Mouse (Mus musculus): Measurements from ENCODE around the gene Itgax. TPM values are rescaled to one million over a fixed set of nuclear protein-coding genes. Genes with fewer than 3 reads are reported as not detected.
"Not testable (repeated sequence)": the region's sequence is repeated elsewhere in the genome, so short reads cannot be mapped to it uniquely, and the experiment has no call there.

The Itgax gene
- polyA plus RNA-seq, 1 experiment from 2014 or later, result not detected

GRCm38 (mm10) chr7:128116396-128116795, 13.0 kb upstream of the Itgax start:
- WGBS, result 95% methylated on average over 5 of the region's 5 CpGs
- no peak for ATAC-seq (ENCODE audit: low FRiP score, low read depth)

DNA sequence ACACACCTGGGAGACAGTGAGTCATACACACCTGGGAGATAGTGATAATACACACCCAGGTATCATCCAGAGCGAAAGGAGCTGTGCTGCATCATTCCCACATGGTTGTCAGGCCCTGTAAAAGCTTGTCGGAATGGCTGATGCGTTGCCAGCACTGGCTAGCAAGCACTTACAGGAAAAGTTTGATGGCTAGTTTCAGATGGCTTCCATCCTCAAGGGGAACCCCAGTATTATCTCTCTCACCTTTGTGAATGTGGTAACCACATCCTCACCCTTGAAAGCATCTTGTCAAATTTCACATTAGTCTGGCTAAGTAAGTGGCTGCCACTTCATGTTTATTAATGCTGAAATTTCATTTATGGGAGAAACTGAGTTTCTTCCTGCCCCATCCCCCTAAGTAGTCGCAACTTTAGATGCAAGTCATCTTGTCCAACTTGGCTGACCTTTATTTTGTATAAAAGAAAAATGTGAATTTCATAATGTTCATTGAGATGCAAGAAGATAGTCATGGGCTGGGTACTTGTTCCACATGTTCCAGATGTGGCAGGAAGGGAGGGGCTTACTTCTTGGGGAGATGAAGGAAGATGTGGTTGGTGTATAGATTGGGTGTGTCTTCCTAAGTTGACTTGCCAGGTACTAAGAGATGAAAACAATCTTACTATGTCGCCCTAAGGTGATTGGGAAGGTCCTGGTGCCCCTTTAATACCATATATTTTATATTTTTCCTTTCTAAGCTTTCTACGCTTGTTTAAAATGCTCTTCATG, 9.4 kb upstream of the Itgax start:
- Histone ChIP-seq H3K27me3 (no peaks in the 10 kb centered on the region), H3K27ac (replicated peaks) (no peak overlapping the region), H3K4me3 (no peak overlapping the region), H3K36me3 (no peaks in the 10 kb centered on the region), H3K4me1 (replicated peaks) (no peaks in the 10 kb centered on the region), H3K9ac (no peak overlapping the region), H3K4me2 (no peak overlapping the region), H3K9me3 (no peaks in the 10 kb centered on the region)
- WGBS, result 87% methylated on average over 6 of the region's 6 CpGs
- no peak for ATAC-seq (ENCODE audit: low FRiP score, low read depth)

More at GRCm38 (mm10) chr7:128116396-128116795, 13.0 kb upstream of the Itgax start:
- Histone ChIP-seq H3K36me3 (no peaks in the 10 kb centered on the region), H3K4me3 (no peak overlapping the region), H3K9me3 (no peaks in the 10 kb centered on the region), H3K27ac (replicated peaks) (no peak overlapping the region), H3K4me1 (replicated peaks) (no peaks in the 10 kb centered on the region), H3K4me2 (no peak overlapping the region), H3K27me3 (no peaks in the 10 kb centered on the region), H3K9ac (no peak overlapping the region)

DNA sequence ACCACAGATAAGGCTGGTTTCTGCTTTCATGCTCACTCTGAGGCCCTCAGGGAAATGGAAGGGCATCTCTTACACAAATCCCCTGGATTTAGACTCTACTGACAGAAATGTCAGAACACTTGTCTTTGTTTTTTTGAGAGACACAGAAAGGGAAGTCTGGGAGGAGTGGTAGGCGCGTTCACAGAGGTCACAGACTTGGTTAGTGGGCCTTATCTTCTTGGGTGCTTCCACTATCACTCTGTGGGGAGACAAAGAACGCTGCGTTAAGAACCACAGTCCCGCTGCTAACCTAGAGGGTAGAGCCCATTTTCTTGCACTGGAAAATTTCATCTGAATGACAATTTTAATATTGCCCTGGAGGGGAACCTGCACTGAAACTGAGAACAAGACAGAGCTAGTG, 2.8 kb downstream of the Itgax start:
- no peaks in the 10 kb centered on the region for H3K27me3 ChIP-seq
- H3K4me3 ChIP-seq, result no peak overlapping the region
- H3K4me1 ChIP-seq (replicated peaks), result no peaks in the 10 kb centered on the region
- WGBS, result 89% methylated on average over 5 of the region's 5 CpGs
- no peaks in the 10 kb centered on the region for H3K36me3 ChIP-seq
- H3K4me2 ChIP-seq, result no peak overlapping the region
- no peak overlapping the region for H3K27ac ChIP-seq (replicated peaks)
- no peaks in the 10 kb centered on the region for H3K9me3 ChIP-seq
- ATAC-seq (ENCODE audit: low FRiP score, low read depth), result no peak
- no peak overlapping the region for H3K9ac ChIP-seq

- no peak overlapping the region for H3K4me3 ChIP-seq
- no peak for ATAC-seq (ENCODE audit: low FRiP score, low read depth)
- H3K9ac ChIP-seq, result no peak overlapping the region
- no peak overlapping the region for H3K27ac ChIP-seq (replicated peaks)
- H3K4me1 ChIP-seq (replicated peaks), result no peaks in the 10 kb centered on the region
- no peaks in the 10 kb centered on the region for H3K36me3 ChIP-seq
- H3K9me3 ChIP-seq, result no peaks in the 10 kb centered on the region
- 90% methylated on average over 2 of the region's 2 CpGs for WGBS
- H3K4me2 ChIP-seq, result no peak overlapping the region
- H3K27me3 ChIP-seq, result no peaks in the 10 kb centered on the region
Measured at GRCm38 (mm10) chr7:128133596-128133995, 4.2 kb downstream of the Itgax start.

GRCm38 (mm10) chr7:128136927-128137326, 7.6 kb downstream of the Itgax start:
- H3K27ac ChIP-seq (replicated peaks), result no peak overlapping the region
- WGBS, result 43% methylated on average over 4 of the region's 4 CpGs
- no peaks in the 10 kb centered on the region for H3K27me3 ChIP-seq
- H3K9ac ChIP-seq, result no peak overlapping the region
- no peak overlapping the region for H3K4me2 ChIP-seq
- H3K9me3 ChIP-seq, result no peaks in the 10 kb centered on the region
- no peak for ATAC-seq (ENCODE audit: low FRiP score, low read depth)
- H3K4me3 ChIP-seq, result no peak overlapping the region
- no peaks in the 10 kb centered on the region for H3K4me1 ChIP-seq (replicated peaks)
- no peaks in the 10 kb centered on the region for H3K36me3 ChIP-seq

- H3K27me3 ChIP-seq, result no peaks in the 10 kb centered on the region
- H3K4me3 ChIP-seq, result no peak overlapping the region
- H3K9ac ChIP-seq, result no peak overlapping the region
- H3K9me3 ChIP-seq, result no peaks in the 10 kb centered on the region
- no peak overlapping the region for H3K4me2 ChIP-seq
- H3K4me1 ChIP-seq (replicated peaks), result no peaks in the 10 kb centered on the region
- H3K36me3 ChIP-seq, result no peaks in the 10 kb centered on the region
- ATAC-seq (ENCODE audit: low FRiP score, low read depth), result no peak
- WGBS, result 93% methylated on average over 6 of the region's 6 CpGs
- H3K27ac ChIP-seq (replicated peaks), result no peak overlapping the region
Measured at GRCm38 (mm10) chr7:128139611-128140010, 10.3 kb downstream of the Itgax start.

DNA sequence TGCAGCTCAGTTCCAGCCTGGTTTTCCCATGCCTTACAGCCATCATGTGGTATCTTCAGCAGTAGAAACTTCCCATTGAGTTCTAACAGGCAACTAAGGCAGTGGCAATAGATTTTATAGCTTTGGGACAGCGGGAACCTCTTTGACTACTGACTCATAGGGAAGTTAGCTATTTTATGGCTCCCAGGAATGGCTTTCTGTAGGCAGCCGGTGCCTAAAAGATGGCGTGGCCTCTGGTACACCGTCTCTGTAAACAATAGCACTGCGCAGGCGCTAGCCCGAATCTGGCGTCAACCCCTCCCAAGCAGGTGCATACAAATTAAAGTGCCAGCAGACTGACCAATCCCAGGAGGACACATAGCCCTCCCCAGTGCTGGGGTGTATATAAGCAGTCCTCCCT, 21.6 kb downstream of the Itgax start:
- Histone ChIP-seq H3K36me3 (no peaks in the 10 kb centered on the region), H3K9me3 (no peaks in the 10 kb centered on the region), H3K4me2 (no peak overlapping the region), H3K4me3 (no peak overlapping the region), H3K27me3 (no peaks in the 10 kb centered on the region), H3K4me1 (replicated peaks) (no peaks in the 10 kb centered on the region), H3K9ac (no peak overlapping the region), H3K27ac (replicated peaks) (no peak overlapping the region)
- no peak for ATAC-seq (ENCODE audit: low FRiP score, low read depth)
- 88% methylated on average over 8 of the region's 8 CpGs for WGBS

- no peak within 1 kb of the TSS for H3K9ac ChIP-seq
- no peak within 1 kb of the TSS for H3K4me2 ChIP-seq
- H3K4me1 ChIP-seq (replicated peaks), result no peaks in the 10 kb centered on the region
- WGBS, result 93% methylated on average over 21 of the region's 21 CpGs
- H3K27me3 ChIP-seq, result no peaks in the 10 kb centered on the region
- no peaks in the 10 kb centered on the region for H3K36me3 ChIP-seq
- no peak within 1 kb of the TSS for H3K27ac ChIP-seq (replicated peaks)
- H3K9me3 ChIP-seq, result no peaks in the 10 kb centered on the region
- no peak for ATAC-seq (ENCODE audit: low FRiP score, low read depth)
- H3K4me3 ChIP-seq, result no peak within 1 kb of the TSS
Measured at GRCm38 (mm10) chr7:128154076-128154475, 24.7 kb downstream of the Itgax start, which contains the start of gene Itgad. TSS of gene Itgad (plus strand) at chr7:128154376.

DNA sequence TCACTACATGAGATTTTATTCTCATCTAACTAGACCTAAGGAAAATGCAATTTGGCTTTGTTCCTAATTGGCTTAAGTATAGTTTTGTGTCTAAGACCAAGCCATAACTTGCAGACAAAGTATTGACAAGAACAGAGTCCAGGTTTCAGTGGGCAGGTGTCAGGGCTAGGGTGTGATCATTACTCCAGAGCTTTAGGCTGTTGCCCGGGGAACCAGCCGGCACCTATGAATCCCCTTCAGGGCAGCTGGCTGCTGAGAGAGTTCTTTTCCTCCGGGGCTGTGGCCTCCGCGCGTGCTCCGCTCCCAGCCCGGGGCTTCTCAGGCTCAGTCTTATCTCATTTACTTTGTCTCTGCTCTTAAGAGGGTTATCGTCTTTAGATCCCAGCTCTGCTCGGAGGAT, 25.6 kb downstream of the Itgax start:
- Histone ChIP-seq H3K27ac (replicated peaks) (no peak overlapping the region), H3K36me3 (no peaks in the 10 kb centered on the region), H3K4me2 (no peak overlapping the region), H3K9me3 (no peaks in the 10 kb centered on the region), H3K27me3 (no peaks in the 10 kb centered on the region), H3K4me1 (replicated peaks) (no peaks in the 10 kb centered on the region), H3K4me3 (no peak overlapping the region), H3K9ac (no peak overlapping the region)
- 72% methylated on average over 10 of the region's 10 CpGs for WGBS
- no peak for ATAC-seq (ENCODE audit: low FRiP score, low read depth)

DNA sequence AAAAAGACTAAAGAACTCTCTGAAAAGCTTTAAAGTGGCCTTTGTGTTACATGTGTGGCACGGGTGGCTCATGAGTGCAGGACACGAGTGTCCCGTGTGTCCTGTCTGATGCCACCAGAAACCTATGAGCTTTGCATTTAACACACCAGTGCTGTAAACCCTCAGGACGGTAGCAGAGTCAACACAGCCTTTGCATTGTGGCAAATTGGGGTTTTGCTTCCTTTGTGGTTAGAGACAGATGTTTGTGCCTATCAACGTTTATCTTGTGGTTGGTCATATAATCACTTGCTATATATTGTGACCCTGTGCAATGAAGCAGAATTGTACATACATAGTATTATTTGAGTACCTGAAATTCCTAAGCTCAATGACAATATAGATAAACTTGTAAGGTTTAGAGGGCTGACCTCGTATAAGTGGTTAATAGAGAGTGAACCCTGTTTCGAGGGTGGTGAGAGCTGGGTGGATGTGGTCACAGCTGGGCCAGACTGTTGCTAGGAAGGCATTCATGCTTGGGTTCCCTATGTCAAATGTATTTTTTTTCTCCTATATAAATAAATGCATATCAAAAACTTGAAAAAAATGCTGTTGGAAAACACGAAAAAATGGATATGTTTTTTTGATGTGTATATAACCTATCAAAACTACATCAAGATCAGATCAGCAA, 29.5 kb downstream of the Itgax start:
- not testable (repeated sequence) for ATAC-seq (ENCODE audit: low FRiP score, low read depth); H3K4me1 ChIP-seq (replicated peaks); H3K27ac ChIP-seq (replicated peaks); H3K4me2 ChIP-seq; H3K4me3 ChIP-seq; H3K9me3 ChIP-seq; H3K27me3 ChIP-seq; H3K36me3 ChIP-seq; H3K9ac ChIP-seq
- WGBS, result 86% methylated on average over 8 of the region's 8 CpGs

GRCm38 (mm10) chr7:128164001-128164400, 34.7 kb downstream of the Itgax start:
- Histone ChIP-seq H3K27me3 (no peaks in the 10 kb centered on the region), H3K4me3 (no peak overlapping the region), H3K9ac (no peak overlapping the region), H3K36me3 (no peaks in the 10 kb centered on the region), H3K4me2 (no peak overlapping the region), H3K27ac (replicated peaks) (no peak overlapping the region), H3K4me1 (replicated peaks) (no peaks in the 10 kb centered on the region), H3K9me3 (no peaks in the 10 kb centered on the region)
- WGBS, result 95% methylated on average over 4 of the region's 4 CpGs
- ATAC-seq (ENCODE audit: low FRiP score, low read depth), result no peak

- no peak for ATAC-seq (ENCODE audit: low FRiP score, low read depth)
- Histone ChIP-seq H3K4me1 (replicated peaks) (no peaks in the 10 kb centered on the region), H3K9ac (no peak overlapping the region), H3K27ac (replicated peaks) (no peak overlapping the region), H3K4me3 (no peak overlapping the region), H3K36me3 (no peaks in the 10 kb centered on the region), H3K4me2 (no peak overlapping the region), H3K9me3 (no peaks in the 10 kb centered on the region), H3K27me3 (no peaks in the 10 kb centered on the region)
- 92% methylated on average over 7 of the region's 7 CpGs for WGBS
Measured at GRCm38 (mm10) chr7:128166391-128166790, 37.0 kb downstream of the Itgax start.
